Mouse (Mus musculus) liver, embryonic 15.5 days (tissue): ENCODE measurements at regions not wholly inside any gene's neighbourhood (a gene's known extent, or its start where the extent isn't known, plus 50 kb on each side); places are given as distances from the start of the nearest gene placed in this dataset.

Source experiments
- ATAC-seq: fragments of 200-750 bp; cut with Nextera tagmentation; 2 replicates; pipeline ENCODE4 v1.8.0; 2017; ENCODE audit warnings: moderate number of reproducible peaks, mild to moderate bottlenecking, moderate library complexity; ENCODE audit not compliant: insufficient read depth
- H3K27ac ChIP-seq: fragments of 300-500 bp; sonication (generic); replicated peaks from 2 replicates; pipeline ENCODE4 v1.5.1; 2015; ENCODE audit warnings: mild to moderate bottlenecking, inconsistent platforms
- H3K27me3 ChIP-seq: fragments of 300-500 bp; sonication (generic); 2 replicates; pipeline ENCODE4 v1.6.1; 2015; ENCODE audit warnings: mild to moderate bottlenecking, inconsistent platforms
- H3K36me3 ChIP-seq: fragments of 300-500 bp; sonication (generic); replicated peaks from 2 replicates; pipeline ENCODE4 v1.6.1; 2015; ENCODE audit warnings: moderate library complexity, mild to moderate bottlenecking, inconsistent platforms
- H3K4me1 ChIP-seq: fragments of 300-500 bp; sonication (generic); replicated peaks from 2 replicates; pipeline ENCODE4 v1.6.1; 2015; ENCODE audit warnings: inconsistent platforms
- H3K4me2 ChIP-seq: fragments of 300-500 bp; sonication (generic); 2 replicates; pipeline ENCODE4 v1.6.1; 2015; ENCODE audit warnings: moderate library complexity, mild to moderate bottlenecking, inconsistent platforms
- H3K4me3 ChIP-seq: fragments of 300-500 bp; sonication (generic); replicated peaks from 2 replicates; pipeline ENCODE4 v1.5.1; 2015; ENCODE audit warnings: mild to moderate bottlenecking, inconsistent platforms
- H3K9ac ChIP-seq: fragments of 300-500 bp; sonication (generic); 2 replicates; pipeline ENCODE4 v1.6.1; 2015; ENCODE audit warnings: moderate library complexity, mild to moderate bottlenecking, inconsistent platforms
- H3K9me3 ChIP-seq: fragments of 300-500 bp; sonication (generic); replicated peaks from 2 replicates; pipeline ENCODE4 v1.6.1; 2016; ENCODE audit warnings: inconsistent platforms
- WGBS: fragments of 180-500 bp; shearing (Covaris S2); methylation state at CpG from one replicate; pipeline ENCODE4 v1.1.7; 2015; ENCODE audit warnings: mixed read lengths; ENCODE audit not compliant: insufficient replicate concordance; 5-methylcytosine and 5-hydroxymethylcytosine counted together

- no peaks in the 10 kb centered on the region for H3K36me3 ChIP-seq
- no CpG with 5 or more reads among the region's 1 CpGs for WGBS
- no peak overlapping the region for H3K4me3 ChIP-seq
- no peaks in the 10 kb centered on the region for H3K9me3 ChIP-seq
- H3K4me1 ChIP-seq: no peaks in the 10 kb centered on the region
- H3K27me3 ChIP-seq: no peaks in the 10 kb centered on the region
- no peak overlapping the region for H3K9ac ChIP-seq
- no peak overlapping the region for H3K27ac ChIP-seq
- no peak for ATAC-seq
- no peak overlapping the region for H3K4me2 ChIP-seq
Measured at GRCm38 (mm10) chr16:92988416-92988815, 162.5 kb upstream of the Runx1 start.

GRCm38 (mm10) chr16:92988000-92988399 lies 162.1 kb upstream of the Runx1 start:
- Histone ChIP-seq H3K36me3 (no peaks in the 10 kb centered on the region), H3K27ac (no peak overlapping the region), H3K4me2 (no peak overlapping the region), H3K4me1 (no peaks in the 10 kb centered on the region), H3K27me3 (no peaks in the 10 kb centered on the region), H3K9me3 (no peaks in the 10 kb centered on the region), H3K4me3 (no peak overlapping the region), H3K9ac (no peak overlapping the region)
- ATAC-seq: no peak
- 56% methylated on average over 3 of the region's 3 CpGs for WGBS

- Histone ChIP-seq H3K4me3 (no peak overlapping the region), H3K27ac (no peak overlapping the region), H3K36me3 (no peaks in the 10 kb centered on the region), H3K27me3 (no peaks in the 10 kb centered on the region), H3K4me2 (no peak overlapping the region), H3K9me3 (no peaks in the 10 kb centered on the region), H3K9ac (no peak overlapping the region), H3K4me1 (no peaks in the 10 kb centered on the region)
- ATAC-seq: no peak
- WGBS: 59% methylated on average over 6 of the region's 6 CpGs
Measured at GRCm38 (mm10) chr16:92985768-92986167, 159.8 kb upstream of the Runx1 start.

GRCm38 (mm10) chr16:92982934-92983333 lies 157.0 kb upstream of the Runx1 start:
- no peak overlapping the region for H3K4me2 ChIP-seq
- H3K27me3 ChIP-seq: no peaks in the 10 kb centered on the region
- H3K27ac ChIP-seq: no peak overlapping the region
- no peak for ATAC-seq
- no peaks in the 10 kb centered on the region for H3K4me1 ChIP-seq
- no peak overlapping the region for H3K4me3 ChIP-seq
- no peaks in the 10 kb centered on the region for H3K9me3 ChIP-seq
- H3K9ac ChIP-seq: no peak overlapping the region
- WGBS: 69% methylated on average over 7 of the region's 7 CpGs
- no peaks in the 10 kb centered on the region for H3K36me3 ChIP-seq

GRCm38 (mm10) chr16:92979620-92980330 lies 153.8 kb upstream of the Runx1 start:
- H3K4me2 ChIP-seq: no peak overlapping the region
- no peak overlapping the region for H3K9ac ChIP-seq
- H3K27me3 ChIP-seq: no peaks in the 10 kb centered on the region
- H3K4me3 ChIP-seq: no peak overlapping the region
- WGBS: 62% methylated on average over 11 of the region's 11 CpGs
- no peaks in the 10 kb centered on the region for H3K9me3 ChIP-seq
- no peak overlapping the region for H3K27ac ChIP-seq
- ATAC-seq: no peak
- H3K36me3 ChIP-seq: no peaks in the 10 kb centered on the region
- no peaks in the 10 kb centered on the region for H3K4me1 ChIP-seq

GRCm38 (mm10) chr16:92976097-92976496 lies 150.1 kb upstream of the Runx1 start:
- 72% methylated on average over 8 of the region's 8 CpGs for WGBS
- Histone ChIP-seq H3K27me3 (no peaks in the 10 kb centered on the region; the same call in none of the 2 replicates), H3K27ac (no peak overlapping the region), H3K4me2 (no peak overlapping the region), H3K9me3 (no peaks in the 10 kb centered on the region), H3K36me3 (no peaks in the 10 kb centered on the region), H3K4me1 (no peaks in the 10 kb centered on the region), H3K9ac (no peak overlapping the region), H3K4me3 (no peak overlapping the region)
- ATAC-seq: no peak

GRCm38 (mm10) chr16:92975090-92975489 lies 149.1 kb upstream of the Runx1 start:
- no peak for ATAC-seq
- no peak overlapping the region for H3K9ac ChIP-seq
- WGBS: 70% methylated on average over 8 of the region's 8 CpGs

GRCm38 (mm10) chr16:92972681-92973080 lies 146.7 kb upstream of the Runx1 start:
- no peak overlapping the region for H3K9ac ChIP-seq
- H3K4me3 ChIP-seq: no peak overlapping the region
- no peak overlapping the region for H3K27ac ChIP-seq
- H3K9me3 ChIP-seq: no peaks in the 10 kb centered on the region
- no peak overlapping the region for H3K4me2 ChIP-seq
- H3K27me3 ChIP-seq: no peaks in the 10 kb centered on the region; the same call in none of the 2 replicates
- no peak for ATAC-seq
- 65% methylated on average over 5 of the region's 5 CpGs for WGBS
- no peaks in the 10 kb centered on the region for H3K4me1 ChIP-seq
- H3K36me3 ChIP-seq: no peaks in the 10 kb centered on the region

More at GRCm38 (mm10) chr16:92975090-92975489, 149.1 kb upstream of the Runx1 start:
- Histone ChIP-seq H3K9me3 (no peaks in the 10 kb centered on the region), H3K4me1 (no peaks in the 10 kb centered on the region), H3K4me3 (no peak overlapping the region), H3K27ac (no peak overlapping the region), H3K36me3 (no peaks in the 10 kb centered on the region), H3K4me2 (no peak overlapping the region), H3K27me3 (no peaks in the 10 kb centered on the region; the same call in none of the 2 replicates)

GRCm38 (mm10) chr16:92971956-92972355 lies 146.0 kb upstream of the Runx1 start:
- 64% methylated on average over 3 of the region's 3 CpGs for WGBS

GRCm38 (mm10) chr16:92970587-92970986 lies 144.6 kb upstream of the Runx1 start:
- Histone ChIP-seq H3K27me3 (no peaks in the 10 kb centered on the region; the same call in none of the 2 replicates), H3K4me2 (no peak overlapping the region), H3K9me3 (no peaks in the 10 kb centered on the region), H3K9ac (no peak overlapping the region), H3K27ac (no peak overlapping the region), H3K4me1 (no peaks in the 10 kb centered on the region), H3K36me3 (no peaks in the 10 kb centered on the region), H3K4me3 (no peak overlapping the region)
- WGBS: 51% methylated on average over 2 of the region's 2 CpGs
- no peak for ATAC-seq

More at GRCm38 (mm10) chr16:92971956-92972355, 146.0 kb upstream of the Runx1 start:
- Histone ChIP-seq H3K4me3 (no peak overlapping the region), H3K4me1 (no peaks in the 10 kb centered on the region), H3K4me2 (no peak overlapping the region), H3K36me3 (no peaks in the 10 kb centered on the region), H3K9me3 (no peaks in the 10 kb centered on the region), H3K9ac (no peak overlapping the region), H3K27me3 (no peaks in the 10 kb centered on the region; the same call in none of the 2 replicates), H3K27ac (no peak overlapping the region)
- no peak for ATAC-seq

GRCm38 (mm10) chr16:92969036-92969435 lies 143.1 kb upstream of the Runx1 start:
- no peaks in the 10 kb centered on the region; the same call in none of the 2 replicates for H3K27me3 ChIP-seq
- H3K4me3 ChIP-seq: no peak overlapping the region
- no peaks in the 10 kb centered on the region for H3K9me3 ChIP-seq
- no peak overlapping the region for H3K27ac ChIP-seq
- no peaks in the 10 kb centered on the region for H3K4me1 ChIP-seq
- no peak overlapping the region for H3K9ac ChIP-seq
- H3K36me3 ChIP-seq: no peaks in the 10 kb centered on the region
- ATAC-seq: no peak
- WGBS: 59% methylated on average over 5 of the region's 5 CpGs
- H3K4me2 ChIP-seq: no peak overlapping the region
